Mouse (Mus musculus) left cerebral cortex, adult 18-20 months (tissue): ENCODE data around the gene Prss54. TPM values are rescaled to one million over a fixed set of nuclear protein-coding genes. Genes with fewer than 3 reads are reported as not detected.
"Not testable (repeated sequence)": the region's sequence is repeated elsewhere in the genome, so short reads cannot be mapped to it uniquely, and the experiment has no call there.

Experiments
- DNase-seq, 2 experiments: peaks; one replicate each; pipeline ENCODE4 v3.0.0; 2021 to 2022; ENCODE audit warnings: low spot score in 2 of 2, mixed read lengths in 1 of 2
- long read RNA-seq, 2 experiments: library from polyadenylated mRNA; stranded (forward); transcript quantifications; one replicate each; pipeline ENCODE4 v2.0.0; 2021
- total RNA-seq, 2 experiments: library from RNA; stranded (reverse); gene quantifications; 2 replicates each; pipeline ENCODE4 v1.2.3; 2021

Gene Prss54
- not detected for total RNA-seq
- long read RNA-seq, experiment 1: 0 reads
- long read RNA-seq, experiment 2: 0 reads

- no peak for DNase-seq
Measured at GRCm38 (mm10) chr8:95576240-95576639, at the start of gene Prss54. Prss54 (minus strand) TSS chr8:95576340.

GRCm38 (mm10) chr8:95624833-95625232 is 48.7 kb upstream of the Prss54 start:
- no peak for DNase-seq

- DNase-seq: no peak
Measured at GRCm38 (mm10) chr8:95620046-95620445, 43.9 kb upstream of the Prss54 start.

GRCm38 (mm10) chr8:95616383-95616782 is 40.2 kb upstream of the Prss54 start:
- DNase-seq: no peak

GRCm38 (mm10) chr8:95611769-95612168 is 35.6 kb upstream of the Prss54 start:
- no peak for DNase-seq

- DNase-seq: no peak
Measured at GRCm38 (mm10) chr8:95610749-95611148, 34.6 kb upstream of the Prss54 start.

- no peak for DNase-seq
Measured at GRCm38 (mm10) chr8:95609406-95609805, 33.3 kb upstream of the Prss54 start.

- peak; percentile 31 to 61 for DNase-seq
Measured at GRCm38 (mm10) chr8:95607210-95607609, 31.1 kb upstream of the Prss54 start.

GRCm38 (mm10) chr8:95606509-95606908 is 30.4 kb upstream of the Prss54 start:
- not testable (repeated sequence) for DNase-seq

- DNase-seq: no peak
Measured at GRCm38 (mm10) chr8:95602168-95602567, 26.0 kb upstream of the Prss54 start.

- DNase-seq: no peak
Measured at GRCm38 (mm10) chr8:95601306-95601705, 25.2 kb upstream of the Prss54 start.

GRCm38 (mm10) chr8:95599861-95600260 is 23.7 kb upstream of the Prss54 start:
- DNase-seq: peak; percentile 70 to 76

- DNase-seq: no peak
Measured at GRCm38 (mm10) chr8:95596841-95597241, 20.7 kb upstream of the Prss54 start.

GRCm38 (mm10) chr8:95595131-95595530 is 19.0 kb upstream of the Prss54 start:
- no peak for DNase-seq

GRCm38 (mm10) chr8:95593439-95594393 is 17.6 kb upstream of the Prss54 start:
- peak in 1 of 2 experiments; percentile 42 for DNase-seq

GRCm38 (mm10) chr8:95592131-95592780 is 16.1 kb upstream of the Prss54 start:
- DNase-seq: no peak

GRCm38 (mm10) chr8:95590539-95590938 is 14.4 kb upstream of the Prss54 start:
- no peak for DNase-seq

- DNase-seq: no peak
Measured at GRCm38 (mm10) chr8:95589282-95589681, 13.1 kb upstream of the Prss54 start.

- no peak for DNase-seq
Measured at GRCm38 (mm10) chr8:95587339-95587738, 11.2 kb upstream of the Prss54 start.

- no peak for DNase-seq
Measured at GRCm38 (mm10) chr8:95573146-95573545, 3.0 kb downstream of the Prss54 start.

GRCm38 (mm10) chr8:95566809-95567208 is 9.3 kb downstream of the Prss54 start:
- no peak for DNase-seq

- no peak for DNase-seq
Measured at GRCm38 (mm10) chr8:95566217-95566616, 9.9 kb downstream of the Prss54 start.
